Mouse (Mus musculus): ENCODE data around the gene Hkdc1. TPM values are rescaled to one million over a fixed set of nuclear protein-coding genes. Genes with fewer than 3 reads are reported as not detected.
"Not testable (repeated sequence)": the region's sequence is repeated elsewhere in the genome, so short reads cannot be mapped to it uniquely, and the experiment has no call there.

The Hkdc1 gene
- total RNA-seq (2021), result 1 to 10 TPM; 2.3 to 3.8 TPM

DNA sequence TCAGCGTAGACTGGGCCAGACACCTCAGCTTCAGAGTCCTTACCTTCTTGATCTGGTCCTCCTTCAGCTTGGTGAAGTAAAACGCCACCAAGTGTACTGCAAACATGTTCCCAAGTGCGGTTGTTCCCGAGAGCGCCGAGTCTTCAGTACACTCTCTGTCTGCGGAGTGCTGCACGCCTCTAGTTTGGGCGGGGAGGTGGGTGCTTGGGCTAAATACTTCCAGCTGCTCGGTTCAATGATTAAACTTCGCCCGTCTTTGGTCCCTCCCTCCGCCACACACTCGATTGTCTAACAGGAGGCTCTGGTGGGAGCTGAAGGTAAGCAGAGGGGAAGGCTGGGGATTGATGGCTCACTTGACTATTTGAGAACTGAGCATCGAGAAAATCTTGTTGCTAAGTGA, at the start of gene Hkdc1:
Gene Hkdc1, minus strand, starts transcription at position 237 of the 400 bp plus-strand sequence.
- no peak for DNase-seq (ENCODE audit: extremely low spot score in 1 of 2, low spot score in 1 of 2)

DNA sequence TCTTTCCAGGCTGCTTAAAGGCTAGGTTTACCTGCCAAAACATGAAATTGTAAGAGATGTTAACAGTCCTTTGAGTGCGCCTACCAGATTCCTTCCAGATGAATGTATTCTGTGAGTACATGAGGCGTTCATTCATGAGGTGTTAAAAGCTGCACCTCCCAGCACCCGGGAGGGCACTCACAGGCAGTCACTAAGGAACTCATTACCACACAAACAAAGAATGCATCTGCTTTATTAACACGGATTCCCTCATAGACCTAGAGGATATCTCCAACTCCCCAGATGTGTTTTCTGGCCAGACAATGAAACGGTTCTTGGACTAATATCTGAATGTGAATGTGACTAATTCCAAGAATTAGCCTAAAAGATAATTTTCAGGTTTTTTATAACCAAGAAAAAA, 48.8 kb upstream of the Hkdc1 start:
- DNase-seq (ENCODE audit: extremely low spot score in 1 of 2, low spot score in 1 of 2), result no peak

GRCm38 (mm10) chr10:62469736-62470135, 47.4 kb upstream of the Hkdc1 start:
- no peak for DNase-seq (ENCODE audit: extremely low spot score in 1 of 2, low spot score in 1 of 2)

DNA sequence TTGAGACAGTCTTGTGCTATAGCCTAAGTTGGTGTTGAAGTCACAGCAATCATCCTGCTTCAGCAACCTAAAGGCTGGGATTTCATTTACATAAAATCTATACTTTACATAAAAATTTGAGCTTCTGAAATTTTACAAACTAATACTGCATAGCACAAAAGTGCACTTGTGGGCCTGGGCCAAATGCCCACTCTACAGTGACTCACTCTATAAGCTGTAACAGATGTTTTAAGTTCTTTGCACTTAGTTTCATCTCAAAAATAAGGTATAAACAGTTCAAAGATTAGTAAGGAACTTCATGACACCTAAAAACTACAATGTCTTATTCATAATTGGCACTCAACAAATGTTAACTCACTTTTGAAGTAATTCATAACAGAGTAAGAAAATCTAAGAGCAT, 39.0 kb upstream of the Hkdc1 start:
- DNase-seq (ENCODE audit: extremely low spot score in 1 of 2, low spot score in 1 of 2), result no peak

DNA sequence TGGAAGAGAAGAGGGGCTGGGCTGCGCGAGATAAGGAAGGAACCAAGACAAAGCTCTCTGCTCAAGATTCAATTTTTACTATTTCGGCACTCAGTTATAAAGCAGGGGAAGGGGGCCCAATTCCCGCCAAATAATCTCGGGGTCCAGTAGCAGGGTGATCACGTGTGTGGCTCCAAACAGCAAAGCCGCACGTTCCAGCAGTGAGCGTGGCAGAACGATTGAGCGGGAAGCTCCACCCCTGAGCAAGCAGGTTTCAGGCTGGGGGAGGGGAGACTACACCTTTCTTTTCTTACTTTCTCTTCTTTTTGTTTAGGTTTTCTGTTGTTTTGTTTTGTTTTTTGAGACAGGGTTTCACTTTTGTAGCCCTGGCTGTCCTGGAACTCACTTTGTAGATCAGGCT, 29.7 kb upstream of the Hkdc1 start:
- DNase-seq (ENCODE audit: extremely low spot score in 1 of 2, low spot score in 1 of 2), result not testable (repeated sequence)

DNA sequence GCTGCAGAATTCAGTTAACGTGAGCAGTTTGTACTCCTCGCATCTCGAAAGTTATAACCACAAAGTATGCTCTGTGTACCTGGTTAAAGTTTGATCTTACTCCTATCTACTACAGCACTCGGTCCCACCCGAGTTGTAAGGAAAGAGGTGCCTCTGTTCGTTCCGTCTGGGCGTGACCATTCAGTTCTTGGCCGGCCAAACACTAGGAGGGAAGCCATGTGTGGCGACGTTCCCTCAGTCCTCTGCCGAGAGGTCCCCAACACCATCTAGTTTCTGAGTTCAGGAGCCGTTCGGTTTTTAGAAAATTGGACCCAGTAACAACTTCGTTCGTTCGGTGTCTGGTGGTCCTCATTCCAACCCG, 28.0 kb upstream of the Hkdc1 start:
- no peak for DNase-seq (ENCODE audit: extremely low spot score in 1 of 2, low spot score in 1 of 2)

DNA sequence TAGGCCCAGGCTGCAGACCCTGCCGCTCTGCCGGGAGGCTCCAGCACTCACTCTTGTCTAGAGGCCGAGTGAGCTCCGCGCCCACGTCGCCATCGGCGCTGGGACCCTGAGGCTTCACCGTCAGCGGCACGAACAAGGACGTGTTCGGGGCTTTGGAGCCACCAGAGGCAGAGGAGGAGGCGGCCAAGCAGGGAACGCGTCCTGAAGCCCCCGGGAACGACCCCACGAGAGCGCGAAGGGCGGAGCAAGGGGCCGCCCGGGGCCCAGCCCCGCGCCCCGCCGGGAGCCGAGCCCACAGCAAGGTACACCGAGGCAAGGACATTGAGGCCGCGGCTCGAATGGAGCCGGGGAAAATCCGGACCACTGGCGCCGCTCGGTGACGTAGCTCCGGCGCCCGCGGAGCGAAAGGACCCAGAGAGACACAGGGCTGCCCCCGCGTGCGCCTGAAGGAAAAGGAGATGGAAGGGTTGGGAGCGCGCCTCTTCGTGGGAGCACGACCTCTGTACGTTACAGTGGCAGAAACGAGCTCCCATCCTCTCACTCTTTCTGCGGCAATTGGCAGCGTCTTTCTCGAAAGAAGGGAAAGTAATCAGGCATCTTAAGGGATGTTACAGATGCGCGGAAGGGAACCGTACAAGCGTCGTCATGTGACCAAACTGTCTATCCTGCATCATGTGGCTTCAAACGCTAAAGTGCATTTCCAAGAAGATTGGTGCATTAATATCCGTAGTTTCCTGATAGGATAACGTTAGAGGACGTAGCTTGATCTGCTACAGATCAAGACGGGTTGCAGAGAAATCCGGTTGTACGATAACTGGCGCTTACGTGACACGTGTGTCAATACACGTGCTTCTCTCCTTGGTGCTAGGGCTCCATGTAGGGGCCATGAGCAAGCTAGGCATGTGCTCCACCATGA, 27.3 kb upstream of the Hkdc1 start, which contains the start of the genes 4930507D05Rik and Supv3l1:
Gene 4930507D05Rik, plus strand, starts transcription at position 126 of the 916 bp plus-strand sequence.
Gene Supv3l1, minus strand, starts transcription at position 375 of the 916 bp plus-strand sequence.
- peak; percentile 97 to 98 for DNase-seq (ENCODE audit: extremely low spot score in 1 of 2, low spot score in 1 of 2)

- no peak for DNase-seq (ENCODE audit: extremely low spot score in 1 of 2, low spot score in 1 of 2)
These were observed 8.1 kb upstream of the Hkdc1 start for GRCm38 (mm10) chr10:62430427-62430826.

DNA sequence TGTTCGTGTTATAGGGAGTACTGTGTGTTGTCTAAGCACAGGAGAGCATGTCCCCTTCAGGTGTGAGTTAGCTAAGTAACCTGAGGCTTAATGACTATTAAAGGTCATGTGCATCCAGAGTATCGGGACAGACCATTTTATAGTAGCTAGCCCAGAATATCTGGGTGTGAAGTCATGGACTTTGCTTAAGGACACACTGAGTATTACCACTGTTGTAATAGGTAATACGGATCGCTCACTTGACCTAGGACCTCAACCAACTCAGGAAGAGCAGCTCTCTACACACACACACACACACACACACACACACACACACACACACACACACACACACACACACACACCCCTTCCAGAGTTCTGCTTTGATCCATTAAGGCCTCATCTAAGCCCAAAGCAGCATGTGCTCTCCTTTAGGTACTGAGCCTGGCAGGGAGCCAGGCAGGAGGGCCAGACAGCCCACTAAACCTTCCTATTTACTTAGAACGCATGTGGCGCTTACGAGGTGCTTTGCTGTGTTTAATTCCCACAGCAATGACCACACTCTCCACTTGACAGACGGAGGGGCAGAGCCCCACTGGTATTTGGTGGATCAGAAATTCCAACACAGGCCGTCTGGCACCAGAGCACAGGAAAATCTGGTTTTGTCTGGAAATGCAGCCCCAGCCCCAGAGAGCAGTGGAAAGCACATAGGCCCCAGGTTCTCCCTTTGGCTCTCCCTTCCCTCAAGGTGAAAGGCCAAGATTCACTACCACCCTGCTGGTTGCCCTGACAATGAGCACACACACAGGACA, 3.0 kb upstream of the Hkdc1 start:
- no peak for DNase-seq (ENCODE audit: extremely low spot score in 1 of 2, low spot score in 1 of 2)

- no peak for DNase-seq (ENCODE audit: extremely low spot score in 1 of 2, low spot score in 1 of 2)
These were observed 1.2 kb downstream of the Hkdc1 start for GRCm38 (mm10) chr10:62421127-62421526.

DNA sequence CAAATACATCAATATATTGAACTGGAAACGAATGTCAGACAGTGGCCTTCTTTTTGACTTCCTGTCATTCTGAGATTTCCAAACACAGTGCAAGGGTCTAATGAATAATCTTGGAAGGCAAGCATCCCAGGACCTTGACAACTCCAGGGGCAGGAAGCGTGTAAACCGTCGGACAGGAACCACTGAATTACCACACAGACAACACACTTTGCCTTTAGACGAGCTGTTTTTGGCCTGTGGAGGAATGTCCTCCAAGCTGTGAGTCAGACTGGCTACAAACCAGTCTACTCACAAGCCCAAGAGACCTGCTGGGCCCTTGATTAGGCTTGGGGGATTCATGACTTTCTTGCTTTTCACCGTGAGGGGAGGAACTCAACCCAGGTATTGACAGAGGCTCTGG, 1.9 kb downstream of the Hkdc1 start:
- no peak for DNase-seq (ENCODE audit: extremely low spot score in 1 of 2, low spot score in 1 of 2)

GRCm38 (mm10) chr10:62419422-62419821, 2.9 kb downstream of the Hkdc1 start:
- DNase-seq (ENCODE audit: extremely low spot score in 1 of 2, low spot score in 1 of 2), result no peak

DNA sequence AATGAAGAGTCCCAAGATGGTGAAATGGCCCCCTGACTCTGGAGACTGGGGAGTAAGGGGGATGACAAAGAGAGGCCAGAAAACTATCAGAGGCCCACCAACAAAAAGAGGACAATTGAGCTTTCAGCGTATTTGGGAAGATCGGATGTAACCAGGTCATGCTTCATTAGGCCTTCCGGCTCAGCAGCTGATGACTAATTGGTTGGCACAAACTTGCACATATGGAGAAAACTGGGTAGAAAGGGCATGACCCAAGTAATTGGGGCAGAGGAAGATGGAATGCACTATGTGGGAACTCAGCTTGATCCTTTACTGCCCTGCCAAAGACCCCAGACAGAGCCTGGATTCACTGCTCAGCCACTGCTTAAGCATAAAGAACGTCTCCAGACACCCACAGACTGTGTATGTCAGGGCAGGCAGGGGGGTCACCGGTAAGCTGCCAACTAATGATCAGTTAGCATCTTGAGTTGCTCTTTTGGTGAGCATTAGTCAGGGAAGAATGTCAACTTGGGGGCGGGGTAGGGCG, 3.4 kb downstream of the Hkdc1 start:
- DNase-seq (ENCODE audit: extremely low spot score in 1 of 2, low spot score in 1 of 2), result no peak

- DNase-seq (ENCODE audit: extremely low spot score in 1 of 2, low spot score in 1 of 2), result no peak
These were observed 8.7 kb downstream of the Hkdc1 start for GRCm38 (mm10) chr10:62413606-62413982.

DNA sequence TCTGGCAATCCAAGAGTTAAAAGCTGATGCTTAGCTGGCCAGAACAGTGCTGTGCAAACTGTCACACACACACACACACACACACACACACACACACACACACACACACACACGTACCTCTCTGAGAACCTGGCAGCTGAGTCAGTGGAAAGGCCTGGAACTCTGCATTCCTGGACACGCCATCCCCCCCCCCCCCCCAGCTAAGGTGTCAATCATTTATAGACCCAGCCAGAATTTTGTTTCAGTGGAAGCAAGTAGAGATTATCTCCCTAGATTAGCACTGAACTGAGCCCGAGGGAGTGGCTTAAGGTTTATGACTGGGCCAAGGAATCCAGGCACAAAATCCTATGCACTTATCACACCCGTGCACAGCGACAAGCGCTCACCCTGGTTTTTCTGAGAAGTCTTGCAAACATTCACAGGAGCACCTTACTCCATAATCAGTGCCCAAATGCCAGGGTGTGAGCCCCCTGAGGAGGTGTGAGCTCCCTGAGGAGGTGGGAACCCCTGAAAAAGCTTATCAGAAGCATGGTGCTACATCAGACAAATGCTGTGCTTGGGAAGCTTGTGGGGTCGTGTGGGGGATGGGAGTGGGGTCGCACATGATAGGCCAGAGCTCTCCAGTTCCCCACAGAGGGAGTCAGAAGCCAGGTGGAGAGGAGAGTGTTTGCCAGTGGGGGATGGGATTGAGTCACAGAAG, 9.2 kb downstream of the Hkdc1 start:
- DNase-seq (ENCODE audit: extremely low spot score in 1 of 2, low spot score in 1 of 2), result no peak

- no peak for DNase-seq (ENCODE audit: extremely low spot score in 1 of 2, low spot score in 1 of 2)
These were observed 10.6 kb downstream of the Hkdc1 start for GRCm38 (mm10) chr10:62411431-62412410.

DNA sequence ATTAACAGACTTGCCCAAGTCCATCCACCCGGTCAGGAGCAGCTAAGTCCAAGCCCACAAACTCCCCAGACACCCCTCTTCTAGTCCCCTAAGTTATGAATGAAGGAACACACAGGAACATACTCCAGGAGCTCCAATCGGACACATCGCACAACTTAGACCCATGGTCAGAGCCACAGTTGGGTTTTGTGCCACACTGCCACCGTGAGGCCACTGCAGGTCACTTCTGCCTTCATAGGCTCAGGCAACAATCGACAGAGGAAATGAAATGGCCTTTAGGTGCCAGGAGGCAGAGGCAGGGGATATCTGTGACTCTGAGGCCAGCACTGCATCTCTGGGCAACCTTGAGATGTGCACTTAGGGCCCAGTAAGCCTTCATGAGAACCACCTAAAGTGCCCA, 11.3 kb downstream of the Hkdc1 start:
- peak; percentile 48 to 66 for DNase-seq (ENCODE audit: extremely low spot score in 1 of 2, low spot score in 1 of 2)

DNA sequence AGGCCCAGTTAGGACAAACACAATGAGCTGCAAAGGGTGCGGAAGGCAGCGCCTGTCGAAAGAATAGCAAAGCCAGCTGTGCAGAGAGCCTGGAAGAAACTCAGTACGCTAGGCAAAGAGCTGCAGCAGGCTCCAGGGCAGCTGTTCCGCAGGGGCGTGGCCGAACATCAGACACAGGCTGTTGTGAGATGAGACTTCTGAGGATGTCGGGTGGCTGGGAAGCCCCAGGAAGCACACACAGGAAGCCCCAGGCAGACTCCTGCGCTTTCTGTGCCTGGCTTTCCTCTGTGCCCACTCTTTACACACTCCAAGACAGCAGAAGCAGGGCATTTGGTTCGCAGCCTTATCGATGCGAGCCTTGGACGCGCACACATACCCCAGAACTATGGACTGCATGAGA, 17.4 kb downstream of the Hkdc1 start:
- DNase-seq (ENCODE audit: extremely low spot score in 1 of 2, low spot score in 1 of 2), result no peak

- DNase-seq (ENCODE audit: extremely low spot score in 1 of 2, low spot score in 1 of 2), result no peak
These were observed 20.6 kb downstream of the Hkdc1 start for GRCm38 (mm10) chr10:62401641-62402111.
